Mouse (Mus musculus): Measurements from ENCODE around the gene Mybpc1.

DNA sequence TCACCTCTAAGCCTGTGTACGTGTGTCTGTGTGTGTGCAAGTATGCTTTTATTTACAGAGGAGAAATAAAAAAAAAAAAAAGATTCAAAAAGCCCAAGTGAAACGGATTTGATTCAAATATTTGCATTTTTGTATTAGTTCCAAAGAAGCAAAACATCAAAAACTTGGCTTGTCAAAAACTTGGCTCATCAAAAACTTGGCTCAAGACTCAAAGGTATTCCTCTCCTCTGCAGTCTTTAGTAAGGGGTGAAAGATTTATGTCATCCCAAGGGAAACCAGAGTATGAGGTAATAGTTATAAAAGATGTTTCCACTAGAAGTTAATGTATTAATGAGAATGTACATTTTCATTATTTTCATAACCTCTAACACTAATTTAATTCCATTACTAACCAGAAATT is 1.2 kb downstream of the Mybpc1 start:
- TF ChIP-seq POLR2A (IDR thresholded peaks at IDR 0.05; ENCODE audit: control insufficient read depth, extremely low read depth, insufficient read depth, low read length, poor library complexity) (no peak), CTCF (IDR thresholded peaks at IDR 0.05; ENCODE audit: borderline replicate concordance, control insufficient read depth, extremely low read depth, insufficient read depth, low read length, poor library complexity) (no peak)

All from thymus, adult 2 months (tissue).